Mouse (Mus musculus) telencephalon, adult 2 months (tissue): ENCODE measurements at regions not wholly inside any gene's neighbourhood (a gene's known extent, or its start where the extent isn't known, plus 50 kb on each side); places are given as distances from the start of the nearest gene placed in this dataset.
A peak's percentile ranks its signal among the peaks of the same experiment; 100 is the strongest.

Experiments used
- DNase-seq: peaks from one replicate; pipeline ENCODE4 v3.0.0-alpha.2; 2011; ENCODE audit warnings: low read depth, low spot score

- DNase-seq: no peak
Observed at GRCm38 (mm10) chr2:43005686-43006085, 352.3 kb upstream of the Lrp1b start.

GRCm38 (mm10) chr2:42991046-42991445, 337.6 kb upstream of the Lrp1b start:
- DNase-seq: peak; percentile 72

GRCm38 (mm10) chr2:42968741-42969140, 315.3 kb upstream of the Lrp1b start:
- peak; percentile 60 for DNase-seq
